Mouse (Mus musculus): ENCODE measurements around the gene Dalrd3.

Dalrd3 gene

GRCm38 (mm10) chr9:108569381-108570206 is at the start of gene Dalrd3:
Gene Dalrd3, plus strand, starts transcription at chr9:108569886.
- DNase-seq (ENCODE audit: low spot score in 2 of 2) = peak; percentile 83 to 88

DNA sequence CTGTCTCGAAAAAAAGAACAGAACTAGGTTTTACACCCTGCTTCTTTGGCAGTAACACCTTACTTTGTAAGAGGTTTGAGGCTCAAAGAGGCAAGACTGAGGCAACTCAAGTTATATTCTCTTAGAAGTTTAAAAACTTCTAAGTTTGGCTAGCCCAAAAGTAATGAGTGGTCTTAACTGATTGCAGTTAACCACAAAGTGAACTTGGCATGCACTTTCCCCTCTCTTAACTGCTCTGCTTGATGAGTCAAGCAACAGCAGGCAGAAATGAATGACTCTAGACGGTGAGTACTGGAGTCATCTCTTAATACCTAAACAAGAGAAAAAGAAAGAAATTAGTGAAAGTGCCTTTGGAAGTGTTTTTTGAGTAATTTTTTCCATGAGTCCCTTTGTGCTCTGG is 48.1 kb upstream of the Dalrd3 start:
- no peak for DNase-seq (ENCODE audit: low spot score in 2 of 2)

- no peak for DNase-seq (ENCODE audit: low spot score in 2 of 2)
Observed at GRCm38 (mm10) chr9:108523341-108523740, 46.3 kb upstream of the Dalrd3 start.

- DNase-seq (ENCODE audit: low spot score in 2 of 2) = no peak
Observed at GRCm38 (mm10) chr9:108525400-108525799, 44.3 kb upstream of the Dalrd3 start.

DNA sequence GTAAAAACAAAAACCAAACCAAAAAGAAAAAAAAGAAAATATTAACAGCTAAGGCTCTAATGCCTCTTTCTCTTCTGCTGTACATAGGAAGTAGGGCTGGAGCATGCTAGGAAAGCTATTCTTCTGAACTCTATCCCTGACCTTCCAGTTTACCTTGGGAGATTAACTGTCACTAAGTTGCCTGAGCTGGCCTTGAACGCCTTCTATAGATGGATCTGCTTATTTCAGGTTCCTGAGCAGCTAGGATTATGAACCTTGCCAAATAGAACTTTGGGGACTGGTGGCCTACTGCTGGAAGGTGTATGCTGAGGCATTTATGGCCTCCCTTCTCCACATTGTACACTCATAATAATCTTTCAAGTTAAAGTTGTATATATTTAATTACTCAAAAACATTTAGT is 38.7 kb upstream of the Dalrd3 start:
- DNase-seq (ENCODE audit: low spot score in 2 of 2) = no peak

GRCm38 (mm10) chr9:108531496-108531895 is 38.2 kb upstream of the Dalrd3 start:
- no peak for DNase-seq (ENCODE audit: low spot score in 2 of 2)

DNA sequence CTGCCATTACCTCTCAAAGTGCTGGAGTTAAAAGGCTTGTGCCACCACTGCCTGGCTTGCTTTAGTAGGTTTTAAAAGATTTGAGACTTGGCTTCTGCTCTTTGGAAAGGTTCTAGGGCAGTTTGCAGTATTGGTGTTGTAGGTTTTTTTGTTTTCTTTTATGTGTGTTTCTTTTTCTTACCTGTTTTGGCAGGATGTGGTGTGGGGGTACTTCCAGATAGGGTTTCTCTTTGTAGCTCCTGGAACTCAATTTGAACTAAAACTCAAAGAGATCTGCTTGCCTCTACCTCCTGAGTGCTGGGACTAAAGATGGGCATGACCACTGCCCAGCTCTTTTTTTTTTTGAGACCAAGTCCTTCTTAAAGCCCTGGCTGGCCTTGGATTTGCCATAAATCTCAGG is 28.8 kb upstream of the Dalrd3 start:
- DNase-seq (ENCODE audit: low spot score in 2 of 2) = no peak

DNA sequence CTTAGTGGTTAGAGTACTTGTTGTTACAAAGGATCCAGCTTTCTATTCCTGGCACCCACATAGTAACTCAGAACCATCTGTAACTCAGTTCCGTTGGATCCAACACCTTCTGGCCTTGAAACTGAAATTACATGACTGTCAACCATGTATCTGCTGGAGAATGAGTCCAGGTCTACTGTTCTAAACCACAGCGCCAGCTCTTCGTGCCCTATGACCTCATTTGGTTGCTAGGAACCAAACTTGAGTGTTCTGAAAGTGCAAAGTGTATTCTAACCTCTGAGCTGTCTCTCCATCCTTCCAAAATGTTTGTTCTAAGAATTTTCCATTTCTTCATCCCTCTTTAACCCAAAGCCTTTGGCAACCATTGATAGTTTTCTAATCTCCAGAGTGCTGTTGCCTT is 23.7 kb upstream of the Dalrd3 start:
- no peak for DNase-seq (ENCODE audit: low spot score in 2 of 2)

DNA sequence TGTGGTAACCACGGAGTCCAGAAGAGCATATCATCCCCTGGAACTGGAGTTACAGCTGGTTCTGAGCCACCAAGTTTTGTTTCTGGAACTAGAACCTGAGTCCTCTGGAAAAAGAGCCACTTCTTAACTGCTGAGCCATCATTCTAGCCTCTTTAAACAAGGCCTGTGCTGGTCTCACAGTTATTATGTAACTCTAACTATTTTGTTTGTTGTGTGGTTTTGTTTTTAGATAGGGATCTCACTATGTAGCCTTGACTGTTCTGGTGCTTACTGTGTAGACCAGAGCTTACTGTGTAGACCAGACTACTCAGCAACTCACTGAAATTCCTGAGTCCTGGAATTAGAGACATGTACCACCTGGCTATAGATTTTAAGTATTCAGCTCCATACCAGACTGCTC is 22.8 kb upstream of the Dalrd3 start:
- no peak for DNase-seq (ENCODE audit: low spot score in 2 of 2)

DNA sequence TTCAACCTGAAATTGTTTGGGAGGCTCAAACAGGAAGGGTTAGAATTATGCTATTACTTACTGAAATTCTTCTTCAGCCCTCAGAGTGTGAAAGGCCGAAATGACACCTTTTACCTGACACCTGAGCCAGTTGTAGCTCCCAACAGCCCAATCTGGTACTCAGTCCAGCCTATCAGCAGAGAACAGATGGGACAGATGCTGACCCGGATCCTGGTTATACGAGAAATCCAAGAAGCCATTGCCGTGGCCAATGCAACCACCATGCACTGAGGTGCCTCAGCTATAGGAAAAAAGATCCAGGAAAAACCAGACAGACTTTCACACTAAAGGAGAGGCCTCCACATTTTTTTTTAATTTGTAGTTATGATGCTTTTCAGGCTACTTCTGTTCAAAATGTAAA is 10.5 kb upstream of the Dalrd3 start:
- no peak for DNase-seq (ENCODE audit: low spot score in 2 of 2)

DNA sequence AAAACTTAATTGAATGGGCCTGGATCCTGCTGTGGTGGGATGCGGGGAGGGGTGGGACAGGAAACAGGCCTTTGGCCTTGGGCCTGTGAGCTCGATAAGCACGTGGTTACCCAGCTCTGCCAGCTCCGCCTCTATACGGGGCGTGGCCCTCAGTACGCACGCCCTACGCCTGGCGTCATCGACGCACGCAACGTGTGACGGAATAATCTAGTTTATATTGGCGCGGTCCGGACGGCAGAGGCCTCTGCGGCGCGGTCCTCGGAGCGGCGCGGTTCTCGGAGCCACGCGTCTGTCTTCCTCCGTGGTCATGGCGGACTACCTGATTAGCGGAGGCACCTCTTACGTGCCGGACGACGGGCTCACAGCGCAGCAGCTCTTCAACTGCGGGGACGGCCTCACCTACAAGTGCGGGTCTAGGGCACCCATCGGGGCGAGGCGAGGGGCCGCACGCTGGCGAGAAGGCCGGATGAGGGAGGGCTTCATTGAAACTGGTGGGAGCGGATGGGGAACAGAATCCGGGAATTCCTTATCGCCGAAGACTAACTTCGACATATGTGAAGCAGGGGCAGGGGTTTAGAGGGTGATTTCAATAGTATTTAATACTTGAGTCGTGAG is 9.4 kb upstream of the Dalrd3 start, which contains the start of gene Impdh2:
Gene Impdh2 (plus strand): TSS at position 60 of the 615 bp plus-strand sequence.
- peak; percentile 93 to 94 for DNase-seq (ENCODE audit: low spot score in 2 of 2)

DNA sequence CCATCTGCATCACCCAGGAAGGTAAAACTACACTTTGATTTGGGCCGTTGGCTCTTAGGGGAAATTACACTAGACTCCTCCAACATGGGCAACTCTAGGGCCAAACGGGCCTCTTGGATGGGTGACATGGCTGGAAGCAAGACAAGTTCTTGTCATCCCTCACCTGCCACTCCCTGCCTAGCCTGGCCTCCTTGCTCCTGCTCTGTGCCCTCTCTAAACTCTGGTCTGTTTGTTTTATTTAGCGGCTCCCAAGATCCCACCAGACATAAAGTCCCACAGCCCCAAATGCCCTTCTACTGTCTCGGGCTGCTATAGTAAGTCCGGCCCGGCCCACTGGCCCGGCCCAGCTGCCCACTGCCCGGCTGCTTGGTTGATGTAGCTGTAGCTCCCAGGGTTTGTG is 6.0 kb upstream of the Dalrd3 start:
- DNase-seq (ENCODE audit: low spot score in 2 of 2) = no peak

- DNase-seq (ENCODE audit: low spot score in 2 of 2) = no peak
Observed at GRCm38 (mm10) chr9:108564131-108564530, 5.6 kb upstream of the Dalrd3 start.

- no peak for DNase-seq (ENCODE audit: low spot score in 2 of 2)
Observed at GRCm38 (mm10) chr9:108565881-108566814, 3.5 kb upstream of the Dalrd3 start.

GRCm38 (mm10) chr9:108566815-108567776 is 2.6 kb upstream of the Dalrd3 start, which contains the start of gene Ndufaf3:
Gene Ndufaf3, minus strand, starts transcription at chr9:108567434.
- peak; percentile 91 to 94 for DNase-seq (ENCODE audit: low spot score in 2 of 2)

GRCm38 (mm10) chr9:108567931-108568419 is 1.7 kb upstream of the Dalrd3 start:
- no peak for DNase-seq (ENCODE audit: low spot score in 2 of 2)

DNA sequence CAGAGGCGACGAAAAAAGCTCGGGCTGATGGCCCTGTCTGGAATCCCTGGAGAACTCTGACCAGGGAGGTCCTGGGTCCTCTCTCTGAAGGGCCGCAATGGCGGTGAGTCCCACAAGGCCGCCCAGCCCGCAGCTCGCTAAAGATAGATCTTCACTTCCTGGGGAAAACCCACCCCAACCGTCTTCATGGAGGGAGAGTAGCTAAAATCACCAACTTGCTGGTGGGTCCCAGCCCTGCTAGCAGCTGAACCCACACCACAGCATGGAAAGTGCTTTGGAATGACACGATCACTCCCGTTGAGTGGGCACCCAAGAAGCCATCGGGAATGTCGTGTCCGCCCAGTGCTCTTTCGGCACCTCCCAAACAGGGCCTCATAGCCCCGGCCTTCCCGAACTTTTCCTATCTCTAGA is 1.2 kb upstream of the Dalrd3 start:
- DNase-seq (ENCODE audit: low spot score in 2 of 2) = no peak

GRCm38 (mm10) chr9:108570207-108570896 is 666 bp downstream of the Dalrd3 start:
- peak; percentile 73 to 85 for DNase-seq (ENCODE audit: low spot score in 2 of 2)

- DNase-seq (ENCODE audit: low spot score in 2 of 2) = no peak
Observed at GRCm38 (mm10) chr9:108571401-108571973, 1.8 kb downstream of the Dalrd3 start.

GRCm38 (mm10) chr9:108572321-108572720 is 2.6 kb downstream of the Dalrd3 start:
- DNase-seq (ENCODE audit: low spot score in 2 of 2) = no peak

Measured in natural killer cell, adult 2 months (primary cell).